Mouse (Mus musculus) kidney, embryonic 15.5 days (tissue): ENCODE results near the gene Rcc2. TPM values are rescaled to one million over a fixed set of nuclear protein-coding genes. Genes with fewer than 3 reads are reported as not detected.

Experiments used
- ATAC-seq: fragments of 200-750 bp; cut with Nextera tagmentation; replicated peaks from 2 replicates; pipeline ENCODE4 v1.8.0; 2017; ENCODE audit warnings: moderate TSS enrichment; ENCODE audit not compliant: low FRiP score
- H3K27ac ChIP-seq: fragments of 300-500 bp; sonication (generic); 2 replicates; pipeline ENCODE4 v1.5.1; 2015; ENCODE audit warnings: mild to moderate bottlenecking, inconsistent platforms
- H3K27me3 ChIP-seq: fragments of 300-500 bp; sonication (generic); 2 replicates; pipeline ENCODE4 v1.6.1; 2015; ENCODE audit warnings: inconsistent platforms
- H3K36me3 ChIP-seq: fragments of 300-500 bp; sonication (generic); 2 replicates; pipeline ENCODE4 v1.6.1; 2015; ENCODE audit warnings: inconsistent platforms
- H3K4me1 ChIP-seq: fragments of 300-500 bp; sonication (generic); 2 replicates; pipeline ENCODE4 v1.6.1; 2015; ENCODE audit warnings: inconsistent platforms
- H3K4me2 ChIP-seq: fragments of 300-500 bp; sonication (generic); 2 replicates; pipeline ENCODE4 v1.6.1; 2015; ENCODE audit warnings: moderate library complexity, mild to moderate bottlenecking, inconsistent platforms
- H3K4me3 ChIP-seq: fragments of 300-500 bp; sonication (generic); replicated peaks from 2 replicates; pipeline ENCODE4 v1.5.1; 2015; ENCODE audit warnings: mild to moderate bottlenecking, inconsistent platforms
- H3K9ac ChIP-seq: fragments of 300-500 bp; sonication (generic); 2 replicates; pipeline ENCODE4 v1.6.1; 2015; ENCODE audit warnings: mild to moderate bottlenecking, inconsistent platforms
- H3K9me3 ChIP-seq: fragments of 300-500 bp; sonication (generic); replicated peaks from 2 replicates; pipeline ENCODE4 v1.6.1; 2016; ENCODE audit warnings: inconsistent platforms
- WGBS: fragments of 180-500 bp; shearing (Covaris S2); methylation state at CpG from one replicate; pipeline ENCODE4 v1.1.7; 2015; ENCODE audit warnings: mixed read lengths; 5-methylcytosine and 5-hydroxymethylcytosine counted together
- polyA plus RNA-seq: library from polyadenylated mRNA; unstranded; fragments of >200 nt; fragmentation: Nextera tagmentation; extraction: Ambion mirVana; gene quantifications from 2 replicates; pipeline ENCODE4 v1.2.1, GENCODE M21; 2015

Gene Rcc2
- 26.8 and 28.8 TPM in 2 replicates for polyA plus RNA-seq

- Histone ChIP-seq H3K4me2 (peak within 1 kb of the TSS; percentile 89), H3K4me3 (peak within 1 kb of the TSS; percentile 92), H3K4me1 (peaks cover 47% of the 10 kb centered on the region), H3K27me3 (peaks cover 9% of the 10 kb centered on the region; the same call in 1 of the 2 replicates), H3K9me3 (no peaks in the 10 kb centered on the region), H3K27ac (peak within 1 kb of the TSS; percentile 96), H3K9ac (peak within 1 kb of the TSS; percentile 93), H3K36me3 (peaks cover 12% of the 10 kb centered on the region)
- ATAC-seq, result 0 out of 2 replicates have a peak, but pooled peaks have one; percentile 20
- 6% methylated on average over 20 of the region's 20 CpGs for whole genome bisulfite sequencing
Observed at GRCm38 (mm10) chr4:140700269-140701018, at the start of gene Rcc2. TSS of gene Rcc2 (plus strand) at chr4:140700541.

- no peak for ATAC-seq
Observed at GRCm38 (mm10) chr4:140653835-140654583, 46.3 kb upstream of the Rcc2 start.

GRCm38 (mm10) chr4:140654798-140655197 is 45.5 kb upstream of the Rcc2 start:
- Histone ChIP-seq H3K4me2 (no peak overlapping the region), H3K9me3 (no peaks in the 10 kb centered on the region), H3K27ac (no peak overlapping the region), H3K4me3 (no peak overlapping the region), H3K9ac (no peak overlapping the region), H3K4me1 (peaks cover 50% of the 10 kb centered on the region), H3K36me3 (no peaks in the 10 kb centered on the region), H3K27me3 (no peaks in the 10 kb centered on the region)
- ATAC-seq, result no peak
- WGBS, result 76% methylated on average over 8 of the region's 8 CpGs

More at GRCm38 (mm10) chr4:140653835-140654583, 46.3 kb upstream of the Rcc2 start:
- H3K36me3 ChIP-seq, result no peaks in the 10 kb centered on the region
- H3K4me1 ChIP-seq, result peaks cover 57% of the 10 kb centered on the region
- H3K27me3 ChIP-seq, result no peaks in the 10 kb centered on the region
- H3K9me3 ChIP-seq, result no peaks in the 10 kb centered on the region
- no peak overlapping the region for H3K4me2 ChIP-seq
- H3K4me3 ChIP-seq, result no peak overlapping the region
- WGBS, result 35% methylated on average over 14 of the region's 14 CpGs
- H3K27ac ChIP-seq, result peak overlapping the region; percentile 27; the same call in 1 of the 2 replicates
- no peak overlapping the region for H3K9ac ChIP-seq

- H3K4me3 ChIP-seq, result no peak overlapping the region
- H3K27ac ChIP-seq, result no peak overlapping the region
- peaks cover 46% of the 10 kb centered on the region for H3K4me1 ChIP-seq
- WGBS, result 70% methylated on average over 8 of the region's 8 CpGs
- H3K36me3 ChIP-seq, result no peaks in the 10 kb centered on the region
- H3K4me2 ChIP-seq, result no peak overlapping the region
- no peaks in the 10 kb centered on the region for H3K9me3 ChIP-seq
- H3K27me3 ChIP-seq, result no peaks in the 10 kb centered on the region
- H3K9ac ChIP-seq, result no peak overlapping the region
- ATAC-seq, result no peak
Observed at GRCm38 (mm10) chr4:140656529-140656928, 43.8 kb upstream of the Rcc2 start.

GRCm38 (mm10) chr4:140657681-140658575 is 42.4 kb upstream of the Rcc2 start:
- H3K4me1 ChIP-seq, result peaks cover 60% of the 10 kb centered on the region
- no peaks in the 10 kb centered on the region for H3K27me3 ChIP-seq
- H3K4me2 ChIP-seq, result peak overlapping the region; percentile 47
- peak overlapping the region; percentile 45 for H3K9ac ChIP-seq
- H3K27ac ChIP-seq, result peak overlapping the region; percentile 94
- H3K9me3 ChIP-seq, result no peaks in the 10 kb centered on the region
- no peaks in the 10 kb centered on the region for H3K36me3 ChIP-seq
- 0 out of 2 replicates have a peak overlapping the region, but pooled peaks have one; percentile 6 for H3K4me3 ChIP-seq
- ATAC-seq, result peak; percentile 75
- 8% methylated on average over 24 of the region's 24 CpGs for WGBS

- Histone ChIP-seq H3K27ac (peak overlapping the region; percentile 59), H3K4me1 (peaks cover 76% of the 10 kb centered on the region), H3K9me3 (no peaks in the 10 kb centered on the region), H3K27me3 (no peaks in the 10 kb centered on the region), H3K9ac (no peak overlapping the region), H3K4me2 (0 out of 2 replicates have a peak overlapping the region, but pooled peaks have one; percentile 4), H3K36me3 (no peaks in the 10 kb centered on the region), H3K4me3 (no peak overlapping the region)
- no peak for ATAC-seq
- 50% methylated on average over 18 of the region's 18 CpGs for WGBS
Observed at GRCm38 (mm10) chr4:140661406-140662022, 38.8 kb upstream of the Rcc2 start.

- Histone ChIP-seq H3K9ac (no peak overlapping the region), H3K4me3 (no peak overlapping the region), H3K36me3 (no peaks in the 10 kb centered on the region), H3K27ac (peak overlapping the region; percentile 59), H3K4me1 (peaks cover 67% of the 10 kb centered on the region), H3K9me3 (no peaks in the 10 kb centered on the region), H3K27me3 (no peaks in the 10 kb centered on the region), H3K4me2 (peak overlapping the region; percentile 15)
- ATAC-seq, result no peak
- 33% methylated on average over 7 of the region's 7 CpGs for WGBS
Observed at GRCm38 (mm10) chr4:140662453-140662852, 37.9 kb upstream of the Rcc2 start.

- Histone ChIP-seq H3K9ac (no peak overlapping the region), H3K4me3 (no peak overlapping the region), H3K36me3 (no peaks in the 10 kb centered on the region), H3K27me3 (no peaks in the 10 kb centered on the region), H3K4me2 (peak overlapping the region; percentile 15), H3K9me3 (no peaks in the 10 kb centered on the region), H3K4me1 (peaks cover 61% of the 10 kb centered on the region), H3K27ac (peak overlapping the region; percentile 59)
- no peak for ATAC-seq
- 33% methylated on average over 10 of the region's 10 CpGs for WGBS
Observed at GRCm38 (mm10) chr4:140662882-140663585, 37.3 kb upstream of the Rcc2 start.

- no peaks in the 10 kb centered on the region for H3K36me3 ChIP-seq
- H3K9me3 ChIP-seq, result no peaks in the 10 kb centered on the region
- H3K4me2 ChIP-seq, result peak overlapping the region; percentile 14
- peak overlapping the region; percentile 72 for H3K27ac ChIP-seq
- no peak overlapping the region for H3K9ac ChIP-seq
- H3K27me3 ChIP-seq, result no peaks in the 10 kb centered on the region
- 52% methylated on average over 7 of the region's 7 CpGs for WGBS
- ATAC-seq, result no peak
- peak overlapping the region; percentile 9; the same call in 1 of the 2 replicates for H3K4me3 ChIP-seq
- peaks cover 56% of the 10 kb centered on the region for H3K4me1 ChIP-seq
Observed at GRCm38 (mm10) chr4:140665053-140665452, 35.3 kb upstream of the Rcc2 start.

GRCm38 (mm10) chr4:140665760-140666159 is 34.6 kb upstream of the Rcc2 start, which contains the start of gene Arhgef10l:
TSS of gene Arhgef10l (minus strand) at chr4:140666012.
- H3K27ac ChIP-seq, result peak within 1 kb of the TSS; percentile 72
- no peaks in the 10 kb centered on the region for H3K36me3 ChIP-seq
- 27% methylated on average over 11 of the region's 11 CpGs for WGBS
- peak; percentile 79 for ATAC-seq
- peak within 1 kb of the TSS; percentile 14 for H3K4me2 ChIP-seq
- H3K9me3 ChIP-seq, result no peaks in the 10 kb centered on the region
- H3K9ac ChIP-seq, result no peak within 1 kb of the TSS
- peak within 1 kb of the TSS; percentile 9; the same call in 1 of the 2 replicates for H3K4me3 ChIP-seq
- no peaks in the 10 kb centered on the region for H3K27me3 ChIP-seq
- peaks cover 59% of the 10 kb centered on the region for H3K4me1 ChIP-seq
